Mouse (Mus musculus) C2C12 (cell line): ENCODE results near the gene Sorcs2.

Source experiments
- CTCF ChIP-seq: IDR thresholded peaks from one replicate; pipeline ENCODE4 v1.5.1; 2011; ENCODE audit not compliant: control insufficient read depth, insufficient read depth, insufficient read length
- MAX ChIP-seq: IDR thresholded peaks from one replicate; pipeline ENCODE4 v1.6.1; 2011; ENCODE audit warnings: mild to moderate bottlenecking, control low read depth
- MYOD1 ChIP-seq: IDR thresholded peaks from one replicate; pipeline ENCODE4 v1.6.1; 2011; ENCODE audit warnings: low read depth; ENCODE audit not compliant: control insufficient read depth, insufficient read length
- MYOG ChIP-seq: IDR thresholded peaks from one replicate; pipeline ENCODE4 v1.6.1; 2011; ENCODE audit not compliant: control insufficient read depth, insufficient read length; ENCODE audit errors: extremely low read depth

DNA sequence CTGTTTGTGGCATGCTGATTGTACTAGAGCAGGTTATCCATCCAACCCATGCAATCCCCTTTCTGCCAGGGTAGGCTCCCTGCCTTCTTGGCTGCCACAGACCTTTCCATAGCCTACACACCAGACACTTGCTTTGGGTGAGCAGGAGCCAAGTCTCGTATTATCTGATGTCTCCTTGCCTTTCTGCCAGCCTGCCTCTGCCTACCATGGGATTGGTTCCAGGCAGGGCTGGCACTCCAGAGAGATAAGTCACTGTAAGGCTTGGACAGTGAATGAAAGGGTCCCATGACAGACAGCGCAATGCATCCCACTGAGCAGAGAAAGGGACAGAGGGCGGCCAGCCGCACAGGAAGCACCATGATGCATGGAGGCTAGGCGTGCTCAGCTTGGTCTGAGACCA is 358.3 kb downstream of the Sorcs2 start:
- TF ChIP-seq MYOD1 (no peak), MYOG (no peak), MAX (no peak), CTCF (no peak)
